Mouse (Mus musculus) midbrain, embryonic 11.5 days (tissue): ENCODE measurements around the gene Tcl1b1. TPM values are rescaled to one million over a fixed set of nuclear protein-coding genes. Genes with fewer than 3 reads are reported as not detected.
"Not testable (repeated sequence)": the region's sequence is repeated elsewhere in the genome, so short reads cannot be mapped to it uniquely, and the experiment has no call there.

Source experiments
- ATAC-seq: fragments of 200-750 bp; cut with Nextera tagmentation; 2 replicates; pipeline ENCODE4 v1.8.0; 2017; ENCODE audit warnings: moderate TSS enrichment, moderate library complexity; ENCODE audit not compliant: low FRiP score
- DNase-seq: peaks from one replicate; pipeline ENCODE4 v3.0.0; 2015; ENCODE audit warnings: low spot score; ENCODE audit errors: missing footprints
- H3K27ac ChIP-seq: fragments of 300-500 bp; sonication (generic); 2 replicates; pipeline ENCODE4 v1.5.1; 2014; ENCODE audit warnings: low read depth, low read length
- H3K27me3 ChIP-seq: fragments of 300-500 bp; sonication (generic); 2 replicates; pipeline ENCODE4 v1.6.1; 2014; ENCODE audit warnings: mild to moderate bottlenecking, low read length, moderate library complexity, mixed read lengths; ENCODE audit not compliant: control insufficient read depth, insufficient read depth
- H3K36me3 ChIP-seq: fragments of 300-500 bp; sonication (generic); 2 replicates; pipeline ENCODE4 v1.6.1; 2014; ENCODE audit warnings: mild to moderate bottlenecking, low read length, moderate library complexity, mixed read lengths; ENCODE audit not compliant: control insufficient read depth, insufficient read depth
- H3K4me1 ChIP-seq: fragments of 300-500 bp; sonication (generic); 2 replicates; pipeline ENCODE4 v1.6.1; 2014; ENCODE audit warnings: low read length; ENCODE audit not compliant: control insufficient read depth, insufficient read depth
- H3K4me2 ChIP-seq: fragments of 300-500 bp; sonication (generic); 2 replicates; pipeline ENCODE4 v1.6.1; 2014; ENCODE audit warnings: mild to moderate bottlenecking, moderate library complexity
- H3K4me3 ChIP-seq: fragments of 300-500 bp; sonication (generic); 2 replicates; pipeline ENCODE4 v1.5.1; 2014; ENCODE audit warnings: low read depth, low read length
- H3K9ac ChIP-seq: fragments of 300-500 bp; sonication (generic); 2 replicates; pipeline ENCODE4 v1.6.1; 2014; ENCODE audit warnings: low read length
- H3K9me3 ChIP-seq: fragments of 300-500 bp; sonication (generic); 2 replicates; pipeline ENCODE4 v1.6.1; 2016; ENCODE audit warnings: low read length; ENCODE audit not compliant: control insufficient read depth
- WGBS: fragments of 180-500 bp; shearing (Covaris S2); extraction: QIAGEN DNeasy Blood & Tissue Kit; methylation state at CpG from one replicate; pipeline ENCODE4 v1.1.7; 2014; 5-methylcytosine and 5-hydroxymethylcytosine counted together
- polyA plus RNA-seq: library from polyadenylated mRNA; unstranded; fragments of >200 nt; fragmentation: Nextera tagmentation; extraction: Ambion mirVana; gene quantifications from 2 replicates; pipeline ENCODE4 v1.2.1, GENCODE M21; 2014

Tcl1b1 gene
- polyA plus RNA-seq, 1 experiment from 2014 or later = not detected

DNA sequence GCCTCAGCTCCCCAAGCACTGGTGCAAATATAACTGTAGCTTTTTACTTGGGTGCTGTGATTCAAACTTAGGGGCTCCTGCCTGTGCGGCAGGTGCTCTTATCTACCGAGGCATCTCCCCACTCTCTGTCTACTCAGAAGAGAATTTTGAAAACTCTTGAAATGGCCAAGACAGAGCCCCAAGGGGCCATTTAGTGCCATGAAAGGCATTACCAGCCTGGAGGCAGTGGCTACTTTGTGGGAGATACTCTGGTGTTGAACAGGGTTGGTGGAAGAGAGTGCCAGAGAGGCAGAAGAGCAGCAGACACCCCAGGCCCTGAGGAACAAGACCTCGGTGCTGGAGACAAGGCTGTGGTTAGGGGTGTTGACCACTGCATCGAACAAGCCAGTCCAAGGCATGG, 24.7 kb upstream of the Tcl1b1 start:
- H3K36me3 ChIP-seq, H3K4me1 ChIP-seq, H3K4me3 ChIP-seq, H3K9me3 ChIP-seq, H3K27me3 ChIP-seq, ATAC-seq, DNase-seq, H3K4me2 ChIP-seq, H3K27ac ChIP-seq, H3K9ac ChIP-seq: not testable (repeated sequence)
- 84% methylated on average over 4 of the region's 4 CpGs for WGBS

DNA sequence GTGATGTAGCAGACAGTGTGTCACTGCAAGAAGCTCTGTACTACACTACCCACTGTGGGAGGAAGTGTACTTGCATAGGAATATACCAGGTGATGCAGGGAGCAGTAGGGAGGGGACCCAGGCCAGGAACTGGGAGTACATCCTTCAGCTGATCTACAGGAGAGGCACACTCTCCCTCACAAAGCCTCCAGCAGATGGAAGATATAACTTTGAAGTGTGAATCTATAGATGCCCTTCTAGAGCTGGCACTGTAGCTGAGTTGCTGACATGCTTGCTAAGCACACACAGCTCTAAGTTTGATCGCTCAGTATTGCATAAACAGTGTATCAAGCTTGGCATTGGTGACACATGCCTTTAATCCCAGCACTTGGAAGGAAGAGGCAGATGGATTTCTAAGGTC, 21.8 kb upstream of the Tcl1b1 start:
- ATAC-seq, H3K27ac ChIP-seq, H3K4me2 ChIP-seq, DNase-seq, H3K9me3 ChIP-seq, H3K27me3 ChIP-seq, H3K36me3 ChIP-seq, H3K9ac ChIP-seq, H3K4me1 ChIP-seq, H3K4me3 ChIP-seq: not testable (repeated sequence)
- 80% methylated on average over 1 of the region's 1 CpGs for WGBS

DNA sequence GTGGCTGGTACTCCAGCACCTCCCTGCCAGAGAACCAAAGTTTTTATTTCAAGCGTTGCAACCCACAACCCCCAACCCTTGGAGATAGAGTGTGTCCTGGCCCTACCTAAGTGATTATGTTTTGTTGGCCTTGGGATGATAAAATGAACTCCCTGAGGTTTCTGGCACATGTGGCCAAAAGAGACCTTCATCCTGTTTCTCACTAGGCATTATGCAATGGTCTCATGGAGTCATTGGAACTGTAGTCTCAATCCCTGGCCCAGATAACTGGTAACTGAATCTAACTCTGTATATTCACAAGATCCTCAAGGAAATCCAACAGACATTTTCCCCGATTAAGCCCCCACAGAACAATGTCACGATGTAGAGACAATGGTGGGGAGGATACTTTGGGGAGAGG, 16.4 kb upstream of the Tcl1b1 start:
- H3K27me3 ChIP-seq = no peaks in the 10 kb centered on the region
- no peak for DNase-seq
- no peak overlapping the region for H3K27ac ChIP-seq
- 95% methylated on average over 3 of the region's 3 CpGs for WGBS
- no peaks in the 10 kb centered on the region for H3K9me3 ChIP-seq
- no peak overlapping the region for H3K4me3 ChIP-seq
- no peak overlapping the region for H3K4me2 ChIP-seq
- ATAC-seq = no peak
- H3K36me3 ChIP-seq = no peaks in the 10 kb centered on the region
- no peaks in the 10 kb centered on the region for H3K4me1 ChIP-seq
- no peak overlapping the region for H3K9ac ChIP-seq

DNA sequence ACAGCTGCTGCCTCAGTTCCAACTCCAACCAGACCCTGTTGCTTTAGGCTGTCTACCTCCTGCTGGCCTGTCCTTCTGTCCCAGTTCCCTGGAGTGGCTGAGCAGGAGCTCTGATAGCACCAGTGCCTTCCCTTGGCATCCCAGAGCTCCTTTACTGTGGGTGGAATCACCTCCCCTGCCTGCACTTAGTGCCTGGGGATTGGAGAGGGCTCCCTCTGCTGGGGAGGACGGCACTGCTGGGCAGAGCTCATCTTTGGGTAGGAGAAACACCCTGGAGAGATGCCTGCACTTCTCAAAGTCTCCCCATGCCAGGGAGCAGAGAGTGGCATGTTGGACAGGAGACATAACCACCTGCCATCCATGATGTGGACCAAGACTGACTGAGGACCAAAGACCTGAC, 14.6 kb upstream of the Tcl1b1 start:
- H3K4me1 ChIP-seq, DNase-seq, H3K4me3 ChIP-seq, H3K4me2 ChIP-seq, H3K27me3 ChIP-seq, H3K36me3 ChIP-seq, ATAC-seq, H3K9me3 ChIP-seq, H3K27ac ChIP-seq, H3K9ac ChIP-seq: not testable (repeated sequence)
- 40% methylated on average over 1 of the region's 1 CpGs for WGBS

DNA sequence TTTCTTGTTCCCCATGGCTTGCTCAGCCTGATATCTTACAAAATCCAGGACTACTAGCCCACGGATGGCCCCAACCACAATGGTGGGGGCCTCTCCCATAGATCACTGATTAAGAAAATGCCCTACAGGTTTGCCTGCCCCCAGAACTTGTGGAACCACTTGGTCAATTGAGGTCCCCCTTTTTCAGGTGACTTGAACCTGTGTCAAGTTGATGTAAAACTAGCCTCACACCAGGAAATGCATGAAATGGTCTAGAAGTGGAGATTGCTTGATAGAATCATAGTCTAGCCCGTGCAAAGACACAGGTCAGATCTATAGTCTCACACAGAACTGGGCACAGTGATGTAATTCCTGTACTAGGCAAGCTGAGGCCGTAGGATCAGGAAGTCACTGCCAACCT, 13.8 kb upstream of the Tcl1b1 start, which contains the start of gene Tcl1b2:
Gene Tcl1b2, plus strand, starts transcription at position 301 of the 400 bp plus-strand sequence.
- H3K36me3 ChIP-seq = no peaks in the 10 kb centered on the region
- no peaks in the 10 kb centered on the region for H3K9me3 ChIP-seq
- no peak within 1 kb of the TSS for H3K27ac ChIP-seq
- DNase-seq (no peak), ATAC-seq (no peak)
- no peak within 1 kb of the TSS for H3K4me2 ChIP-seq
- H3K27me3 ChIP-seq = no peaks in the 10 kb centered on the region
- H3K9ac ChIP-seq = no peak within 1 kb of the TSS
- WGBS = 80% methylated on average over 3 of the region's 3 CpGs
- H3K4me3 ChIP-seq = no peak within 1 kb of the TSS
- H3K4me1 ChIP-seq = no peaks in the 10 kb centered on the region

DNA sequence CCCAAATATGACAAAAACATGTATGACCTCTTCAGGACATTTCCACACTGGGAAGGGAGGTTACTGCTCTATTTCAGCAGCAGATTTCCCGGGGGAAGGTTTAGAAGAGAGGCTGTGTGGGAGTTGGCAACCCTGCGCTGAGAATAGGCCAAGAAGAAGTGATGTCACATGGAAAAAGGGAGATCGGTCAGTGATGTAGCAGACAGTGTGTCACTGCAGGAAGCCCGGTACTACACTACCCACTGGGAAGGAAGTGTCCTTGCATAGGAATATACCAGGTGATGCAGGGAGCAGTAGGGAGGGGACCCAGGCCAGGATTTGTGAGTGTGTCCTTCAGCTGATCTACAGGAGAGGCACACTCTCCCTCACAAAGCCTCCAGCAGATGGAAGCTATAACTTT, 4.2 kb upstream of the Tcl1b1 start:
- not testable (repeated sequence) for DNase-seq, ATAC-seq, H3K4me2 ChIP-seq, H3K27me3 ChIP-seq, H3K9me3 ChIP-seq, H3K36me3 ChIP-seq, H3K4me1 ChIP-seq, H3K27ac ChIP-seq, H3K9ac ChIP-seq, H3K4me3 ChIP-seq
- 90% methylated on average over 4 of the region's 4 CpGs for WGBS

DNA sequence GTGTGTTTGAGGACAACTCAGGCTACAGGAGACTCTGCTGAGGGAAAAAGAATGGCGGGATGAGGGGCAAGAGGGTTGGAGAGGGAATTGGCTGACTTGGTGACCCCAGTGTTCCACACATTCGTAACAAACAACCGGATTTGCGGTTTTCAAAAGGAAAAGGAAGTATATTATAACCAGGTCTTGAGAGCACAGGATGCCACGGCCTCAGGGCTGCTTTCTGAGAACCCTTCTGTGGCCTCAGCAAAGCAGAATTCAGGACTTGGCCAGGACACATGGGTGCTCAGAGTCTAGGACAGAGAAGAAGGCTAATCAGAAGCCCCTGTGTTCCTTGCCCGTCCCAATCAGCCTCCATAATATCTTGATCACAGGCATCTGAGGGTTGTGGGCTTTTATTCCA, 648 bp upstream of the Tcl1b1 start:
- Histone ChIP-seq H3K9me3 (no peaks in the 10 kb centered on the region), H3K4me1 (no peaks in the 10 kb centered on the region), H3K4me3 (no peak overlapping the region), H3K27ac (no peak overlapping the region), H3K36me3 (no peaks in the 10 kb centered on the region), H3K4me2 (no peak overlapping the region), H3K9ac (no peak overlapping the region), H3K27me3 (no peaks in the 10 kb centered on the region)
- 89% methylated on average over 6 of the region's 6 CpGs for WGBS
- no peak for DNase-seq
- ATAC-seq = no peak

DNA sequence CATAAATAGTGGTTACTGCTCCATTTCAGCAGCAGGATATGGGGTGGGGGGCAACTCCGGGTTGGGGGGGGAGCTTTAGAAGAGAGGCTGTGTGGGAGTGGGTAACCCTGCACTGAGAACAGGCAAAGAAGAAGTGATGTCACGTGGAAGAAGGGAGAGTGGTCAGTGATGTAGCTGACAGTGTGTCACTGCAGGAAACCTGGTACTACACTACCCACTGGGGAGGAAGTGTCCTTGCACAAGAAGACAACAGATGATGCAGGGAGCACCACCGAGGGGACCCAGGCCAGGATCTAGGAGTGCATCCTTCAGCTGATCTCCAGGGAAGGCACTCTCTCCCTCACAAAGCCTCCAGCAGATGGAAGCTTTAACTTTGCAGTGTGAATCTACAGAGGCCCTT, 7.2 kb downstream of the Tcl1b1 start:
- WGBS = 77% methylated on average over 3 of the region's 3 CpGs
- no peak overlapping the region for H3K4me2 ChIP-seq

DNA sequence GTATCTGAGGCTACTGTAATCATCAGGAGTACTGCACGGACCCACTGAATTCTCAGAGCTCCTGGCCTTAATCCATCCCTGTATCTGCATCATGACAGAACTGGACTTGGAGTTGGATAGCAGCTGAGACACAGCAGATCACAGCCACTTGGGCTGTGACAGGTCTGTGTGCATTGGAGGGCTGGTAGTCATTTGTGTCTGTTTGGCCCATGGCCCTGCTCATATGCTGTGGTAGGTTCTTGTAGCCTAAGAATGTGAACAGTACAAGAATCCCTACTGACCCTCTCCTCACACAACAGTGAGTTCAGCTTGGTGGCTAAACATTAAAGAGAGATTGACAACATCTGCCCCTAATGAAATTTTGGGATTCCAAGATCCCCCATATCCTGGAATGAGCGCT, 13.9 kb downstream of the Tcl1b1 start:
- 88% methylated on average over 2 of the region's 2 CpGs for WGBS

More for the DNA sequence above, 7.2 kb downstream of the Tcl1b1 start:
- Histone ChIP-seq H3K4me1 (no peaks in the 10 kb centered on the region), H3K36me3 (no peaks in the 10 kb centered on the region), H3K9me3 (no peaks in the 10 kb centered on the region), H3K9ac (no peak overlapping the region), H3K27me3 (no peaks in the 10 kb centered on the region), H3K27ac (no peak overlapping the region), H3K4me3 (no peak overlapping the region)
- DNase-seq (no peak), ATAC-seq (no peak)

DNA sequence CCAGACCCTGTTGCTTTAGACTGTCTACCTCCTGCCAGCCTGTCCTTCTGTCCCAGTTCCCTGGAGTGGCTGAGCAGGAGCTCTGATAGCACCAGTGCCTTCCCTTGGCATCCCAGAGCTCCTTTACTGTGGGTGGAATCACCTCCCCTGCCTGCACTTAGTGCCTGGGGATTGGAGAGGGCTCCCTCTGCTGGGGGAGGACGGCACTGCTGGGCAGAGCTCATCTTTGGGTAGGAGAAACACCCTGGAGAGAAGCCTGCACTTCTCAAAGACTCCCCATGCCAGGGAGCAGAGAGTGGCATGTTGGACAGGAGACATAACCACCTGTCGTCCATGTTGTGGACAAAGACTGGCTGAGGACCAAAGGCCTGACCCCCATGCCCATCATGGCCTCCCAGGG, 14.8 kb downstream of the Tcl1b1 start:
- not testable (repeated sequence) for H3K4me2 ChIP-seq, H3K27ac ChIP-seq, H3K36me3 ChIP-seq, H3K9me3 ChIP-seq, DNase-seq, H3K4me3 ChIP-seq, H3K27me3 ChIP-seq, ATAC-seq, H3K9ac ChIP-seq, H3K4me1 ChIP-seq
- WGBS = 30% methylated on average over 2 of the region's 2 CpGs

More for the DNA sequence above, 13.9 kb downstream of the Tcl1b1 start:
- no peaks in the 10 kb centered on the region for H3K36me3 ChIP-seq
- DNase-seq (no peak), ATAC-seq (no peak)
- H3K4me3 ChIP-seq = no peak overlapping the region
- H3K9me3 ChIP-seq = no peaks in the 10 kb centered on the region
- H3K27ac ChIP-seq = no peak overlapping the region
- no peaks in the 10 kb centered on the region for H3K27me3 ChIP-seq
- no peak overlapping the region for H3K9ac ChIP-seq
- no peak overlapping the region for H3K4me2 ChIP-seq
- no peaks in the 10 kb centered on the region for H3K4me1 ChIP-seq
